Mouse (Mus musculus): ENCODE data around the gene Lars2.
A peak's percentile ranks its signal among the peaks of the same experiment; 100 is the strongest.

DNA sequence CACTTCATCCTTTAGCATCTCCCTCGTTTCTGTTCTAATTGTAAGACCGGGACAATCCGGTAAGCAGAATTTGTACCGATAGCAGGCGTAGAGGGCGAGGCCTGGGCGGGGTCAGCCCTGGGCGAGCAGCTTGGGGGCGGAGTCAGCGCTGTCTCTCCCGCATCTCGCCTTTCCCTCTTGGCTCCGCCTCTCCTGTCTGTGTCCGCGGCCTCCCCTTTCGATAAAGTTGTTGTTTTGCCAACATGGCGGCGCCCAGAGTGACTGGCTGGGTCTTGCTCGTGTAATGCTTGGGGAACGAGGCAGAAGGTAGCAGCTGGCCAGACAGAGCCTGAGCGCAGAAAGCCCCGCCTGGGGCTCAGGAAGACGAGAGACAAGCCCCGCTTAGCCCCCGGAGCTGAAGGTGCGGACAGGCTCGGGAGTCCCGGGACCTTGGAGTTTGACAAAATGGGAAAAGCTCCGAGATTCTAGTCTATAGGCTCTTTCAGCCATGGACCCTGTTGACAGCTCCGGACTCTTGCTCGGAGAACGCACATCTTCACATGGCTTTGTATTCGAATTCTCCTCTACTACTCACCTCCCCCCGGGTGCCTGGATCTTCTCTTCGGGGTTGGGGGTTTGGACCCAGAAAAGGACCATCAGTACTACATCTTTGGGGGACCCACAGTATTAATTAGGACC lies at the start of gene Lars2:
- TF ChIP-seq CTCF (IDR thresholded peaks at IDR 0.05; ENCODE audit: low read depth, low read length) (no peak), POLR2A (IDR thresholded peaks at IDR 0.05; ENCODE audit: borderline replicate concordance, low read depth, low read length) (0 out of 2 replicates have a peak, but pooled peaks have one; percentile 25)
